Mouse (Mus musculus) subcutaneous adipose tissue, adult 2 months (tissue): ENCODE measurements around the gene Cbx3. TPM values are rescaled to one million over a fixed set of nuclear protein-coding genes. Genes with fewer than 3 reads are reported as not detected.

Experiments
- polyA plus RNA-seq: library from polyadenylated mRNA; depleted of rRNA; stranded (reverse); fragments of >200 nt; gene quantifications from 2 replicates; pipeline ENCODE4 v1.2.3, GENCODE M21; 2012; ENCODE audit warnings: low replicate concordance; rRNA removed

The Cbx3 gene
- polyA plus RNA-seq, result 8.0 and 13.1 TPM in 2 replicates

DNA sequence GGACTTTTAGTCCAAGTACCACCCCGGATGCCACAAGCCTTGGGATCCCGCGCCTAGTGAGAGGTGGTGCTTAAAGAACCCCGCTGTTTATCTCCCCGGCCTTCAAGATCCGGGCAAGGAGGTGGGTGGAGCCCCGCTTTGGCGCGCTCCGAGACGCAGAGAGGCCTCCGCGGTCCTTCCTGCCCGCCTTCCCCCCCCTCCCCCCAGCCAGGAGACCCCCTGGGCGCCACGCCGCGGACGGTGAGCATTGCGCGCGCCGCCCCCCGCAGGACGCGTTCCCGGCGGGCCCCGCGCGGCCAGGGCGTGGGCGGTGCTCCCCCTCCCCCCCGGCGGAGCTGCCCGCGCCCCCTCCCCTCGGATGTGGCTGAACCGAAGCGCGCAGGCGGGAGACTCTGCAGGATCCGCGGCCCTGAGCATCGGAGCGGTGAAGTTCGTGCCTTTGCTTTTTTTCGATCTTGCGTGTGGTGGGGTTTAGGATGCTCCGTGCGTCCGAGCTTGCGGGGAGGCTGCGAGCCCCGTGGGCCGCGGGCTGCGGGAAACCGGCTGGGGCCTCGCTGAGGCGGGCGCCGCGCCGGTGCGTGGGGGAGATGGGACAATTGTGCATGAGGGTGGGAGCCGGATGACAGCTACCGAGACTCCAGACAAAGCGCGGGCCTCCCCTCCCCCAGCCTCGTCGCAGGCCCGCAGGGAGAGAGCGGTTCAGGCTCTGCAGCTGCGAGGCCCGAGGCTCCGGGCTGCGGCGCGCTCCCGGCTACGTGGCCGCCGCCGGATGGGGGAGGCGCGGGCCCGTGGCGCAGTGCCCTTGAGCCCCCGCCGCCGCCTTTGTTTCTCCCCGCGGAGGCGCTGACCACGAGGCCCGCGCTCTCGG is at the start of gene Cbx3:
Gene Cbx3 (plus strand): TSS at position 50 of the 868 bp plus-strand sequence.

GRCm38 (mm10) chr6:51432535-51433397 is 37.4 kb upstream of the Cbx3 start, which contains the start of gene Nfe2l3:
Gene Nfe2l3, plus strand, starts transcription at chr6:51432670.

GRCm38 (mm10) chr6:51469715-51470310 is 347 bp upstream of the Cbx3 start, which contains the start of gene Hnrnpa2b1:
Gene Hnrnpa2b1, minus strand, starts transcription at chr6:51469894.

GRCm38 (mm10) chr6:51523807-51524320 is 53.7 kb downstream of the Cbx3 start, which contains the start of gene Snx10:
Gene Snx10, plus strand, starts transcription at chr6:51523901.

Other genes starting within 250 kb of the Cbx3 start
- gene Nfe2l3, start 37.7 kb upstream of the Cbx3 start, polyA plus RNA-seq, result 0.21 and 5.1 TPM in 2 replicates
- 68.4 and 109 TPM in 2 replicates for gene Hnrnpa2b1, start 466 bp upstream of the Cbx3 start, polyA plus RNA-seq
- gene Snx10, start 53.5 kb downstream of the Cbx3 start, polyA plus RNA-seq, result 8.2 and 18.9 TPM in 2 replicates